Mouse (Mus musculus) ES-E14 (cell line): Measurements from ENCODE around the gene Chp1. TPM values are rescaled to one million over a fixed set of nuclear protein-coding genes. Genes with fewer than 3 reads are reported as not detected.
A peak's percentile ranks its signal among the peaks of the same experiment; 100 is the strongest.

Experiments used
- DNase-seq: peaks from one replicate; pipeline ENCODE4 v3.0.0-alpha.2; 2013; ENCODE audit warnings: low read depth, low spot score
- H3K27ac ChIP-seq: 2 replicates; pipeline ENCODE4 v1.5.1; 2012; ENCODE audit warnings: low read depth, mild to moderate bottlenecking, low read length, moderate library complexity, mixed read lengths; ENCODE audit not compliant: poor library complexity, insufficient read depth, severe bottlenecking
- H3K36me3 ChIP-seq: 2 replicates; pipeline ENCODE4 v1.6.1; 2012; ENCODE audit warnings: mild to moderate bottlenecking, low read length, moderate library complexity, mixed read lengths; ENCODE audit not compliant: control insufficient read depth, poor library complexity, insufficient read depth, severe bottlenecking
- H3K4me1 ChIP-seq, 2 experiments: fragments of 150-350 bp in 1 of 2; sonication (generic) in 1 of 2; 2 replicates each; pipeline ENCODE4 v1.6.1; 2012; ENCODE audit warnings: low read length in 2 of 2, mild to moderate bottlenecking in 1 of 2, mixed read lengths in 1 of 2; ENCODE audit not compliant: control insufficient read depth in 2 of 2, insufficient read depth in 2 of 2, poor library complexity in 1 of 2
- H3K4me3 ChIP-seq, 2 experiments: fragments of 150-350 bp in 1 of 2; sonication (generic) in 1 of 2; 2 replicates each; pipeline ENCODE4 v1.5.1; 2012; ENCODE audit warnings: low read length in 2 of 2, low read depth in 1 of 2, mild to moderate bottlenecking in 1 of 2, mixed read lengths in 1 of 2; ENCODE audit not compliant: insufficient read depth in 1 of 2, poor library complexity in 1 of 2, severe bottlenecking in 1 of 2
- H3K9ac ChIP-seq: 2 replicates; pipeline ENCODE4 v1.6.1; 2012; ENCODE audit warnings: low read depth, mild to moderate bottlenecking, low read length, mixed read lengths; ENCODE audit not compliant: poor library complexity, insufficient read depth, severe bottlenecking
- H3K9me3 ChIP-seq: fragments of 150-350 bp; sonication (generic); 2 replicates; pipeline ENCODE4 v1.6.1; 2012; ENCODE audit warnings: low read depth, mild to moderate bottlenecking, low read length; ENCODE audit not compliant: control insufficient read depth, insufficient read depth
- CHD2 ChIP-seq: IDR thresholded peaks from 2 replicates; pipeline ENCODE4 v1.6.1; 2014; ENCODE audit warnings: mild to moderate bottlenecking, low read depth, low read length, inconsistent platforms
- HCFC1 ChIP-seq: IDR thresholded peaks from 2 replicates; pipeline ENCODE4 v1.6.1; 2012; ENCODE audit warnings: low read length, inconsistent platforms, borderline replicate concordance; ENCODE audit not compliant: insufficient read depth
- MAFK ChIP-seq: IDR thresholded peaks from 2 replicates; pipeline ENCODE4 v1.6.1; 2014; ENCODE audit warnings: mild to moderate bottlenecking, low read depth, low read length, inconsistent platforms; ENCODE audit not compliant: insufficient read depth
- ZC3H11A ChIP-seq: IDR thresholded peaks from 2 replicates; pipeline ENCODE4 v1.6.1; 2012; ENCODE audit warnings: low read depth, mild to moderate bottlenecking, inconsistent platforms, low read length, borderline replicate concordance
- ZNF384 ChIP-seq: IDR thresholded peaks from 2 replicates; pipeline ENCODE4 v1.6.1; 2012; ENCODE audit warnings: low read depth, low read length, inconsistent platforms
- in situ Hi-C, 2 experiments: fragments of 600-800 bp; cut with MboI; formaldehyde crosslinking; loops; one replicate each; pipeline ENCODE4 v1.15.1; 2025; ENCODE audit warnings: low sequenced_read_pairs in 2 of 2, inconsistent platforms in 1 of 2; ENCODE audit not compliant: unreplicated experiment in 2 of 2
- total RNA-seq: library from RNA; depleted of rRNA; stranded (reverse); fragments of 300-350 nt; gene quantifications from 2 replicates; pipeline ENCODE4 v1.2.3, GENCODE M21; 2012

Gene Chp1
- total RNA-seq, 1 experiment, result 29.7 TPM

DNA sequence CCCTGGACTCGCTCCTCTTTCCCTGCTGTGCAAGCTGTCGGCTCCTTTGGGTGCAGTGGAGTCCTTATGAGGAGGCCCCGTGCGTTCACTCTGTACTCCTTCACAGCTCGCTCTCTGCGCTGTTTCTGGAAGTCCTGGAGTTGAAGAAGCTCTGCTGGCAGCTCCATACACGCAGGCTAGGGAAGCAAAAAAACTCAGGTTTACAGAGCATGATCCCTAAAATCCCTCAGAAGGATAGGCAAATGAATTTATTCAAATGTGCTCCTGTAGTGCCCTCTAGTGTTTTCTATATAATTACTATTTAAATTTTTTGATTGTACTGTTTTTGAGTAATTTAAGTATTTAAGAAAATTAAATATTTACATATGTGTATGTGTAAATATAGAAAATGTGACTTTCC is 26.9 kb upstream of the Chp1 start:
- DNase-seq, result no peak
- Histone ChIP-seq H3K4me1 (peaks cover 0 to 2% of the 10 kb centered on the region in 2 experiments; a peak in 1 of 4 replicates), H3K27ac (no peak overlapping the region), H3K4me3 (no peak overlapping the region), H3K9ac (no peak overlapping the region), H3K36me3 (no peaks in the 10 kb centered on the region), H3K9me3 (no peaks in the 10 kb centered on the region)
- in situ Hi-C loops, result loop anchor here in 1 of 2 experiments (25.0 kb wide), 1 partner anchor 183 kb away; the partner anchor contains the start of gene Dll4
- no peak for TF ChIP-seq MAFK
- TF ChIP-seq ZC3H11A, result no peak
- no peak for TF ChIP-seq ZNF384
- TF ChIP-seq CHD2, result no peak
- no peak for TF ChIP-seq HCFC1

DNA sequence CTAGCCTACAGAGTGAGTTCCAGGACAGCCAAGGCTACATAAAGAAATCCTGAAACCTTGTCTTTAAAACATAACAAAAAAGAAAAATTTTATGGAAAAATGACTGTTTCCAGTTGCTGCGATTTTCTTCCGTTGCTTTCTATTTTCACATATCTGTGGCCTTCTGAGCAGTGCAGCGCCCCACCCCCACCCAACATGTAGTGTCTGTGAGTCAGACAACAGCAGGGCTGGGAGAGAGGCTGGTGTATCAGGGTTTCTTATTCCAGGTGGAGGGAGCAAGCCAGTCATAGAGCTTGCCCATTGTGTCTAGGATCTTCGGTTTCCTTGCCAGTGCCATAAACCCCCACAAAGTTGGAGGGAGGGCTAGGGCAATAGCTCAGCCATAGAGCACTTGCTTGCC is 23.7 kb upstream of the Chp1 start:
- Histone ChIP-seq H3K9me3 (no peaks in the 10 kb centered on the region), H3K4me1 (peaks cover 0 to 2% of the 10 kb centered on the region in 2 experiments; a peak in 1 of 4 replicates), H3K27ac (no peak overlapping the region), H3K4me3 (no peak overlapping the region), H3K9ac (no peak overlapping the region), H3K36me3 (no peaks in the 10 kb centered on the region)
- in situ Hi-C loops, result loop anchor here in 1 of 2 experiments (25.0 kb wide), 1 partner anchor 187 kb away; the partner anchor contains the start of gene Dll4
- no peak for TF ChIP-seq CHD2
- no peak for TF ChIP-seq HCFC1
- TF ChIP-seq ZNF384, result no peak
- no peak for TF ChIP-seq MAFK
- DNase-seq, result no peak

DNA sequence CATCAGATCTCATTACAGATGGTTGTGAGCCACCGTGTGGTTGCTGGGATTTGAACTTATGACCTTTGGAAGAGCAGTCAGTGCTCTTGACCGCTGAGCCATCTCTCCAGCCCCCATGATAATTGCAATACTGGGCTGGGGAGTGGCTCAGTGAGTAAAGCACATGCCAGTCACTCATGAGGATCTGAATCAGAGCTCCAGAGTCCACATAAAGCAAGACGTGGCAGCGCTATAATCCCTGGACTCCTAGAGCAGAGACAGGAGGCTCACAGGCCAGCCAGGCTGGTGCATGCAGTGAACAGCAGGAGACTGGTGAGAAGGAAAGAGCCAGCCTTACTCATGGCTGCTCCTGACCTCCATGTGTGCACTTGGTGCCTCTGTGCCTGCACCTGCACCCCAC is 22.1 kb upstream of the Chp1 start:
- in situ Hi-C loops, result no loop called here
- no peak overlapping the region for H3K9ac ChIP-seq
- no peak overlapping the region for H3K4me3 ChIP-seq
- H3K4me1 ChIP-seq, result peaks cover 0 to 2% of the 10 kb centered on the region in 2 experiments; a peak in 1 of 4 replicates
- H3K36me3 ChIP-seq, result no peaks in the 10 kb centered on the region
- DNase-seq, result no peak
- H3K9me3 ChIP-seq, result no peaks in the 10 kb centered on the region
- no peak for TF ChIP-seq ZC3H11A
- no peak for TF ChIP-seq MAFK
- no peak overlapping the region for H3K27ac ChIP-seq

DNA sequence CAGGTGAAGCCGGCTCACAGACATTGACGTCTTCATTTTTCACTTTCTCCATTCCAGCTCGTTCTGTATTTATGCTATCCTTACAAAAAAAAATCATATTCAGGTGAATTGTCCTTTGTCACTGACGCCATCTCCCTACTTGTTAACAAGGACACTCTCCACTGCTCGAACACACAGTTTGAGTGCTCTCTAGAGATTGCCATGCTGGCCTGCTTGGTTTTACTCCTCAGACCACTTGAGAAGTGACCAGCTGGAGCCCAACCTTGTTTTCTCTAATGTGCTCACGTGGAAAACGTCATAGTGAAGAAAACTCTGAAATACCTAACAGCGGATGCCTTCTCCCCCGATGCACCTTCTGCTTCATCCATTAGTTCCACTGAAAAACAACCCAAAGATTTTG is 8.7 kb upstream of the Chp1 start:
- H3K4me1 ChIP-seq, result no peaks in the 10 kb centered on the region
- TF ChIP-seq ZC3H11A, result no peak
- no peak for TF ChIP-seq MAFK
- no peak for TF ChIP-seq HCFC1
- TF ChIP-seq ZNF384, result no peak
- no peak for TF ChIP-seq CHD2
- in situ Hi-C loops, result no loop called here
- H3K9me3 ChIP-seq, result no peaks in the 10 kb centered on the region
- H3K9ac ChIP-seq, result no peak overlapping the region
- DNase-seq, result no peak
- H3K27ac ChIP-seq, result no peak overlapping the region
- H3K36me3 ChIP-seq, result no peaks in the 10 kb centered on the region
- no peak overlapping the region for H3K4me3 ChIP-seq

DNA sequence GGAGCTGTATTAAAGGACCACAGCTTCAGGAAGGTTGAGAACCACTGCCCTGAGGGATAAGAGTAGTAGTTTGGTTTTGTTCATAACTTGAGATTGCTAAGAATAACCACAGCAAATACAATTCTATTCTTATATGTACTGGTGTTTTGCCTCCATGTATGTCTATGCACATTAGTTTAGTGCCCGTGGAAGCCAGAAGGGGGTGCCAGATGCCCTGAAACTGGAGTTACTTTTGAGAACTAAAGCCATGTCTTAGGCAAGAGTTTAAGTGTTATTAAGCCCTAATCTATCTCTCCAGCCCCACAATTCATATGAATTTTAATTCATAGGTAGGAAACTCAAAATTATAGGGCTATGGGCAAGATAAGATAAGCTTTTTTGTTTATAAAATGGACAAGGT is 5.4 kb upstream of the Chp1 start:
- H3K9ac ChIP-seq, result no peak overlapping the region
- no peak overlapping the region for H3K4me3 ChIP-seq
- H3K9me3 ChIP-seq, result no peaks in the 10 kb centered on the region
- H3K36me3 ChIP-seq, result no peaks in the 10 kb centered on the region
- no peak for TF ChIP-seq CHD2
- TF ChIP-seq HCFC1, result no peak
- no peak for TF ChIP-seq ZC3H11A
- no peak for TF ChIP-seq MAFK
- no peak for TF ChIP-seq ZNF384
- no peaks in the 10 kb centered on the region for H3K4me1 ChIP-seq
- peak; percentile 16 for DNase-seq
- in situ Hi-C loops, result no loop called here
- no peak overlapping the region for H3K27ac ChIP-seq
